Mouse (Mus musculus): Measurements from ENCODE around the gene Sgf29.
"Not testable (repeated sequence)": the region's sequence is repeated elsewhere in the genome, so short reads cannot be mapped to it uniquely, and the experiment has no call there.

DNA sequence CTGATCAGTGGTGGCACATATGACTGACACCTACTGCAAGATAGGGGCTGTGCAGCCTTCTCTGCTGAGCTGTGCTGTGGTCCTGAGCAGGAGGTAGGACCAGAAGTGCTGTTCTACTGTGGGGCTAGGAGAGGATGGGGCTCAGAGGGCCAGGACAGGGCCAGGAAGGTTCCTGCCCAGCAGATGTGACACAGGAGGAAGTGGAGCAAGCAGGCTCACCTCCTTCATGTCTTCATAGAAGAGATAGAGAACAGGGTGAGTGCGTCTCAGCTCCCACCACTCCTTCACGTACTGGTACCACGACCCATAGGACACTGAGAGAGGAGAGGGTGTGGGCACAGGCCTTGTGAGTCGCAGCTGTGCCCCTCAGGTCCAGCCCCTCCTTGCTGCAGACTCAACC lies 39.0 kb downstream of the Sgf29 start:
- TF ChIP-seq GATA1, TAL1 (IDR thresholded peaks at IDR 0.05; ENCODE audit: low read length): not testable (repeated sequence)

All from erythroblast, embryonic 14.5 days (primary cell).